Mouse (Mus musculus) neural tube, embryonic 14.5 days (tissue): ENCODE results near the gene Ncf2. TPM values are rescaled to one million over a fixed set of nuclear protein-coding genes. Genes with fewer than 3 reads are reported as not detected.
"Not testable (repeated sequence)": the region's sequence is repeated elsewhere in the genome, so short reads cannot be mapped to it uniquely, and the experiment has no call there.

ENCODE experiments used
- ATAC-seq: fragments of 200-750 bp; cut with Nextera tagmentation; 2 replicates; pipeline ENCODE4 v1.8.0; 2017; ENCODE audit warnings: low read depth, mild to moderate bottlenecking, moderate TSS enrichment, moderate library complexity
- H3K27ac ChIP-seq: fragments of 300-500 bp; sonication (generic); 2 replicates; pipeline ENCODE4 v1.5.1; 2014; ENCODE audit warnings: low read depth, mild to moderate bottlenecking, control low read depth, low read length, moderate library complexity, mixed read lengths
- H3K27me3 ChIP-seq: fragments of 300-500 bp; sonication (generic); 2 replicates; pipeline ENCODE4 v1.6.1; 2014; ENCODE audit warnings: low read length; ENCODE audit not compliant: control insufficient read depth, insufficient read depth
- H3K36me3 ChIP-seq: fragments of 300-500 bp; sonication (generic); 2 replicates; pipeline ENCODE4 v1.6.1; 2014; ENCODE audit warnings: low read length, mixed read lengths; ENCODE audit not compliant: control insufficient read depth, insufficient read depth
- H3K4me1 ChIP-seq: fragments of 300-500 bp; sonication (generic); 2 replicates; pipeline ENCODE4 v1.6.1; 2014; ENCODE audit warnings: low read length; ENCODE audit not compliant: control insufficient read depth, insufficient read depth
- H3K4me2 ChIP-seq: fragments of 300-500 bp; sonication (generic); 2 replicates; pipeline ENCODE4 v1.6.1; 2014; ENCODE audit warnings: mild to moderate bottlenecking, low read depth, low read length, control low read depth
- H3K4me3 ChIP-seq: fragments of 300-500 bp; sonication (generic); 2 replicates; pipeline ENCODE4 v1.5.1; 2014; ENCODE audit warnings: low read depth, low read length, control low read depth, mixed read lengths
- H3K9ac ChIP-seq: fragments of 300-500 bp; sonication (generic); replicated peaks from 2 replicates; pipeline ENCODE4 v1.6.1; 2014; ENCODE audit warnings: low read depth, mild to moderate bottlenecking, control low read depth, low read length, mixed read lengths
- H3K9me3 ChIP-seq: fragments of 300-500 bp; sonication (generic); 2 replicates; pipeline ENCODE4 v1.6.1; 2016; ENCODE audit warnings: low read length; ENCODE audit not compliant: control insufficient read depth
- WGBS: fragments of 180-500 bp; shearing (Covaris S2); extraction: QIAGEN DNeasy Blood & Tissue Kit; methylation state at CpG from one replicate; pipeline ENCODE4 v1.1.7; 2014; 5-methylcytosine and 5-hydroxymethylcytosine counted together
- polyA plus RNA-seq: library from polyadenylated mRNA; unstranded; fragments of >200 nt; fragmentation: Nextera tagmentation; extraction: Ambion mirVana; gene quantifications from 2 replicates; pipeline ENCODE4 v1.2.1, GENCODE M21; 2014

Ncf2 gene
- polyA plus RNA-seq, 1 experiment from 2014 or later, result 1.9 TPM

- no peak for ATAC-seq
- no peak overlapping the region for H3K4me3 ChIP-seq
- H3K4me2 ChIP-seq, result no peak overlapping the region
- no peak overlapping the region for H3K27ac ChIP-seq
- H3K9me3 ChIP-seq, result no peaks in the 10 kb centered on the region
- H3K4me1 ChIP-seq, result no peaks in the 10 kb centered on the region
- H3K27me3 ChIP-seq, result no peaks in the 10 kb centered on the region
- H3K36me3 ChIP-seq, result peaks cover 10% of the 10 kb centered on the region
- WGBS, result 41% methylated on average over 10 of the region's 10 CpGs
- H3K9ac ChIP-seq, result no peak overlapping the region
Observed at GRCm38 (mm10) chr1:152779071-152779737, 20.8 kb upstream of the Ncf2 start.

- 97% methylated on average over 8 of the region's 8 CpGs for WGBS
- ATAC-seq, result no peak
Observed at GRCm38 (mm10) chr1:152784620-152785019, 15.4 kb upstream of the Ncf2 start.

GRCm38 (mm10) chr1:152785446-152785845 is 14.5 kb upstream of the Ncf2 start:
- H3K27ac ChIP-seq, H3K9ac ChIP-seq, ATAC-seq, H3K9me3 ChIP-seq, H3K27me3 ChIP-seq, H3K4me1 ChIP-seq, H3K4me2 ChIP-seq, H3K36me3 ChIP-seq, H3K4me3 ChIP-seq: not testable (repeated sequence)
- WGBS, result 88% methylated on average over 3 of the region's 3 CpGs

More at GRCm38 (mm10) chr1:152784620-152785019, 15.4 kb upstream of the Ncf2 start:
- Histone ChIP-seq H3K9me3 (no peaks in the 10 kb centered on the region), H3K27ac (no peak overlapping the region), H3K36me3 (no peaks in the 10 kb centered on the region), H3K4me2 (no peak overlapping the region), H3K4me1 (no peaks in the 10 kb centered on the region), H3K9ac (no peak overlapping the region), H3K4me3 (no peak overlapping the region), H3K27me3 (no peaks in the 10 kb centered on the region)

- no peak overlapping the region for H3K27ac ChIP-seq
- H3K9ac ChIP-seq, result no peak overlapping the region
- H3K4me1 ChIP-seq, result no peaks in the 10 kb centered on the region
- WGBS, result 88% methylated on average over 4 of the region's 4 CpGs
- no peak overlapping the region for H3K4me3 ChIP-seq
- no peaks in the 10 kb centered on the region for H3K36me3 ChIP-seq
- no peaks in the 10 kb centered on the region for H3K27me3 ChIP-seq
- no peak overlapping the region for H3K4me2 ChIP-seq
- no peak for ATAC-seq
- no peaks in the 10 kb centered on the region for H3K9me3 ChIP-seq
Observed at GRCm38 (mm10) chr1:152786953-152787352, 13.0 kb upstream of the Ncf2 start.

GRCm38 (mm10) chr1:152788121-152788660 is 11.8 kb upstream of the Ncf2 start:
- no peak overlapping the region for H3K4me3 ChIP-seq
- H3K27ac ChIP-seq, result no peak overlapping the region
- no peak for ATAC-seq
- H3K36me3 ChIP-seq, result no peaks in the 10 kb centered on the region
- no peaks in the 10 kb centered on the region for H3K9me3 ChIP-seq
- H3K4me1 ChIP-seq, result no peaks in the 10 kb centered on the region; the same call in 1 of the 2 replicates
- no peaks in the 10 kb centered on the region for H3K27me3 ChIP-seq
- H3K9ac ChIP-seq, result no peak overlapping the region
- WGBS, result 36% methylated on average over 4 of the region's 4 CpGs
- H3K4me2 ChIP-seq, result no peak overlapping the region

GRCm38 (mm10) chr1:152790254-152790653 is 9.7 kb upstream of the Ncf2 start:
- no peaks in the 10 kb centered on the region for H3K27me3 ChIP-seq
- no peak overlapping the region for H3K4me3 ChIP-seq
- 0 out of 2 replicates have a peak, but pooled peaks have one; percentile 38 for ATAC-seq
- 10% methylated on average over 12 of the region's 12 CpGs for WGBS
- no peak overlapping the region for H3K4me2 ChIP-seq
- H3K4me1 ChIP-seq, result no peaks in the 10 kb centered on the region; the same call in 1 of the 2 replicates
- H3K27ac ChIP-seq, result no peak overlapping the region
- no peaks in the 10 kb centered on the region for H3K36me3 ChIP-seq
- no peak overlapping the region for H3K9ac ChIP-seq
- no peaks in the 10 kb centered on the region for H3K9me3 ChIP-seq

DNA sequence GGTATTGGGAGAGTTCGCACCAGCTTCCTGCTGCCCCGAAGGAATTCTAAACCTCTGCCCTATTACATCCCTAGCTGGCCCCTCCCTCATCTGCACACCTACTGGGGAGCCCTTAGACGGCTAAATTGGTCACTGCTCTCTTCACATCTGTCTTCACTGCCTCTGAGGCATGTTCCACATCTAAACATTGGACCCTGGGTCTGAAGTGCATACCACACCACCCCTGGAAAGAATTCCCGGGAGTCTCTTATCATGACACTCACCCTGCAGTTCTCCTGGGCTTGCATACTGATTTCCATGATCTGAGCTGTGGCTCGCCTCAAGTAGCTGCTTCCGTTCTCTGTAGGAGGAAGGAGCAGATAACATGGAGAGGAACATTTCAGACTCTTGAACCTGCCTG is 9.2 kb upstream of the Ncf2 start:
- ATAC-seq, result no peak
- 12% methylated on average over 6 of the region's 6 CpGs for WGBS
- H3K27ac ChIP-seq, result no peak overlapping the region
- H3K9ac ChIP-seq, result no peak overlapping the region
- H3K36me3 ChIP-seq, result no peaks in the 10 kb centered on the region
- H3K9me3 ChIP-seq, result no peaks in the 10 kb centered on the region
- H3K4me1 ChIP-seq, result no peaks in the 10 kb centered on the region; the same call in 1 of the 2 replicates
- H3K27me3 ChIP-seq, result no peaks in the 10 kb centered on the region
- no peak overlapping the region for H3K4me3 ChIP-seq
- H3K4me2 ChIP-seq, result no peak overlapping the region

DNA sequence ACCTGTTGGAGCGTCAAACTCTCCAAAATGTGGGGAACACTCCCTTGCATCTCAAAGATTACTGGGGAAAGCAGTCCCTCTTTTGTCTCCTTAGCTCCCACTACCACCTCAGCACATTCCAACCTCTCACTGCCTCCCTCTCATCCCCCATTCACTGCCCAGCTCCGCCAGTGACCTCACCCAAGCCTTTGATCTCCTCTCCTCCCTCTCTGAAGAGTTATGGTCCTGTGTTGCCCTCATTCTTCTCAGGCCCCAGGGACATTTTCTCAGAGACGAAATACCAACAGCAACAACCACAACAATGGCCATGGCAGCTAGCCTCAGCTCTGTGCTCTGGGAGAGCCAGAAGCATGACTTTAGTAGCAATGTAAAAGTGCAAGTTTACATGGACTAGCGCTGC is 8.7 kb upstream of the Ncf2 start:
- Histone ChIP-seq H3K9me3 (no peaks in the 10 kb centered on the region), H3K27me3 (no peaks in the 10 kb centered on the region), H3K36me3 (no peaks in the 10 kb centered on the region), H3K4me3 (no peak overlapping the region), H3K4me2 (no peak overlapping the region), H3K4me1 (no peaks in the 10 kb centered on the region; the same call in 1 of the 2 replicates), H3K27ac (no peak overlapping the region), H3K9ac (no peak overlapping the region)
- no peak for ATAC-seq
- 10% methylated on average over 4 of the region's 4 CpGs for WGBS

- Histone ChIP-seq H3K27ac (0 out of 2 replicates have a peak overlapping the region, but pooled peaks have one; percentile 24), H3K9ac (no peak overlapping the region), H3K27me3 (no peaks in the 10 kb centered on the region), H3K36me3 (no peaks in the 10 kb centered on the region), H3K4me3 (no peak overlapping the region), H3K4me1 (no peaks in the 10 kb centered on the region; the same call in 1 of the 2 replicates), H3K9me3 (no peaks in the 10 kb centered on the region), H3K4me2 (no peak overlapping the region)
- ATAC-seq, result peak; percentile 71
- 7% methylated on average over 12 of the region's 12 CpGs for WGBS
Observed at GRCm38 (mm10) chr1:152792736-152793494, 7.1 kb upstream of the Ncf2 start.
